Mouse (Mus musculus) MEL (cell line): ENCODE measurements around the gene Aldh1b1. TPM values are rescaled to one million over a fixed set of nuclear protein-coding genes. Genes with fewer than 3 reads are reported as not detected.
A peak's percentile ranks its signal among the peaks of the same experiment; 100 is the strongest.

Experiments
- DNase-seq: peaks from one replicate; pipeline ENCODE4 v3.0.0; 2011; ENCODE audit warnings: low read depth, low spot score
- H3K27ac ChIP-seq: 2 replicates; pipeline ENCODE4 v1.5.1; 2012; ENCODE audit warnings: low read depth, mild to moderate bottlenecking, control low read depth, low read length, moderate library complexity; ENCODE audit not compliant: control insufficient read depth
- H3K27me3 ChIP-seq, 2 experiments: fragments of 150-350 bp in 1 of 2; sonication (generic) in 1 of 2; 2 replicates each; pipeline ENCODE4 v1.6.1; 2012; ENCODE audit warnings: low read length in 2 of 2, mild to moderate bottlenecking in 2 of 2, improper control_type of control experiment in 1 of 2, moderate library complexity in 1 of 2; ENCODE audit not compliant: insufficient read depth in 2 of 2, control insufficient read depth in 1 of 2
- H3K36me3 ChIP-seq, 2 experiments: 2 replicates each; pipeline ENCODE4 v1.6.1; 2012 to 2014; ENCODE audit warnings: low read length in 2 of 2, improper control_type of control experiment in 1 of 2, inconsistent platforms in 1 of 2, mild to moderate bottlenecking in 1 of 2; ENCODE audit not compliant: insufficient read depth in 2 of 2, control insufficient read depth in 1 of 2
- H3K4me1 ChIP-seq, 2 experiments: fragments of 150-350 bp in 1 of 2; sonication (generic) in 1 of 2; 2 replicates each; pipeline ENCODE4 v1.6.1; 2012; ENCODE audit warnings: low read length in 2 of 2, improper control_type of control experiment in 1 of 2, mild to moderate bottlenecking in 1 of 2; ENCODE audit not compliant: insufficient read depth in 2 of 2, control insufficient read depth in 1 of 2
- H3K4me3 ChIP-seq, 2 experiments: fragments of 150-350 bp in 1 of 2; sonication (generic) in 1 of 2; 2 replicates each; pipeline ENCODE4 v1.5.1; 2012; ENCODE audit warnings: low read depth in 2 of 2, low read length in 2 of 2, mild to moderate bottlenecking in 2 of 2, moderate library complexity in 2 of 2, control low read depth in 1 of 2, improper control_type of control experiment in 1 of 2; ENCODE audit not compliant: control insufficient read depth in 1 of 2, insufficient read depth in 1 of 2
- H3K79me2 ChIP-seq: 2 replicates; pipeline ENCODE4 v1.6.1; 2012; ENCODE audit warnings: mild to moderate bottlenecking, low read length, moderate library complexity; ENCODE audit not compliant: control insufficient read depth, poor library complexity, insufficient read depth
- H3K9ac ChIP-seq: 2 replicates; pipeline ENCODE4 v1.6.1; 2012; ENCODE audit warnings: low read depth, mild to moderate bottlenecking, control low read depth, low read length, moderate library complexity; ENCODE audit not compliant: control insufficient read depth, poor library complexity, severe bottlenecking
- H3K9me3 ChIP-seq: fragments of 150-350 bp; sonication (generic); replicated peaks from 2 replicates; pipeline ENCODE4 v1.6.1; 2012; ENCODE audit warnings: mild to moderate bottlenecking, low read length, improper control_type of control experiment, moderate library complexity; ENCODE audit not compliant: insufficient read depth
- CHD2 ChIP-seq: IDR thresholded peaks from 2 replicates; pipeline ENCODE4 v1.6.1; 2011; ENCODE audit warnings: low read length, improper control_type of control experiment
- E2F4 ChIP-seq: IDR thresholded peaks from 2 replicates; pipeline ENCODE4 v1.6.1; 2011; ENCODE audit warnings: low read depth, low read length, improper control_type of control experiment, borderline replicate concordance
- ELF1 ChIP-seq: IDR thresholded peaks from 2 replicates; pipeline ENCODE4 v1.6.1; 2014; ENCODE audit warnings: low read depth, mild to moderate bottlenecking, inconsistent platforms, low read length, improper control_type of control experiment, moderate library complexity
- ETS1 ChIP-seq: IDR thresholded peaks from 2 replicates; pipeline ENCODE4 v1.6.1; 2012; ENCODE audit warnings: low read depth, mild to moderate bottlenecking, inconsistent platforms, low read length, improper control_type of control experiment, moderate library complexity
- GATA1 ChIP-seq: IDR thresholded peaks from 2 replicates; pipeline ENCODE4 v1.6.1; 2011; ENCODE audit warnings: low read depth, low read length, improper control_type of control experiment
- HCFC1 ChIP-seq: IDR thresholded peaks from 2 replicates; pipeline ENCODE4 v1.6.1; 2012; ENCODE audit warnings: low read depth, mild to moderate bottlenecking, inconsistent platforms, low read length, improper control_type of control experiment, moderate library complexity
- MAFK ChIP-seq: IDR thresholded peaks from 2 replicates; pipeline ENCODE4 v1.6.1; 2011; ENCODE audit warnings: low read depth, mild to moderate bottlenecking, low read length, improper control_type of control experiment, borderline replicate concordance
- MEF2A ChIP-seq: IDR thresholded peaks from 2 replicates; pipeline ENCODE4 v1.6.1; 2014; ENCODE audit warnings: low read depth, mild to moderate bottlenecking, inconsistent platforms, low read length, improper control_type of control experiment; ENCODE audit not compliant: poor library complexity, insufficient replicate concordance, severe bottlenecking; ENCODE audit errors: extremely low read depth
- MYB ChIP-seq: IDR thresholded peaks from 2 replicates; pipeline ENCODE4 v1.6.1; 2011; ENCODE audit warnings: mild to moderate bottlenecking, low read depth, low read length, improper control_type of control experiment
- RAD21 ChIP-seq: IDR thresholded peaks from 2 replicates; pipeline ENCODE4 v1.6.1; 2011; ENCODE audit warnings: mild to moderate bottlenecking, low read depth, low read length, improper control_type of control experiment
- ZC3H11A ChIP-seq: IDR thresholded peaks from 2 replicates; pipeline ENCODE4 v1.6.1; 2012; ENCODE audit warnings: low read depth, mild to moderate bottlenecking, inconsistent platforms, low read length, improper control_type of control experiment
- ZKSCAN1 ChIP-seq: IDR thresholded peaks from 2 replicates; pipeline ENCODE4 v1.6.1; 2012; ENCODE audit warnings: low read depth, mild to moderate bottlenecking, inconsistent platforms, low read length, improper control_type of control experiment, moderate library complexity
- ZNF384 ChIP-seq: IDR thresholded peaks from 2 replicates; pipeline ENCODE4 v1.6.1; 2012; ENCODE audit warnings: low read depth, mild to moderate bottlenecking, inconsistent platforms, low read length, improper control_type of control experiment
- polyA plus RNA-seq, 2 experiments: library from polyadenylated mRNA; stranded (reverse) in 1 of 2; unstranded in 1 of 2; fragments of >175 nt in 1 of 2; fragments of >200 nt in 1 of 2; gene quantifications; 2 replicates each; pipeline versions ENCODE4 v1.2.1 to v1.2.4; 2012; ENCODE audit warnings: low replicate concordance in 2 of 2, low read depth in 1 of 2; ENCODE audit not compliant: insufficient read length in 2 of 2, insufficient read depth in 1 of 2, missing spikeins in 1 of 2
- total RNA-seq: library from RNA; depleted of rRNA; stranded (reverse); fragments of 300-350 nt; gene quantifications from 2 replicates; pipeline ENCODE4 v1.2.3, GENCODE M21; 2012; rRNA removed

The Aldh1b1 gene
- total RNA-seq (1.9 and 2.0 TPM in 2 replicates), polyA plus RNA-seq (1 to 10 TPM in 1 of 2 experiments, not detected in 1; 2.1 TPM)

DNA sequence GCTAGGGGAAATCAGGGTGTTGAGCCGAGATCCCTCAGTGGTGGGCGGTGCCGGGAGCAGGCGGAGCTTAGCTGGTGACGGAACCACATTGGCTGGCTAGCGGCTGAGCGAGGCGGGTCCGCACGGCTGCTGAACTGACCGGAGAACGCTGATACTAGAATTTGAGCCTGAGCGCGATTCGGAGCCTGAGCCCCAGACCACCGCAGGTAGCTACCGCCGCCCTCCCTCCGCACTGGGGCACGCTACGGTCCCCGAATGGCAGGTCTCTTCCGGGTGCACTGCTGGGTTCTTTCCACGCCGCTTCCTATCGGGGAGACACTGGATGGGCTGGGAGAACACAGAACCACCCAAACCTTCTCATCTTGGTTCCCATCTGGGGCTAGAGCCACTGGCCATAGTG, at the start of gene Aldh1b1:
TSS of gene Aldh1b1 (plus strand) at position 59 of the 400 bp plus-strand sequence.
- H3K27me3 ChIP-seq: peaks cover 0 to 2% of the 10 kb centered on the region in 2 experiments; a peak in 2 of 4 replicates
- no peak within 1 kb of the TSS for H3K27ac ChIP-seq
- H3K9ac ChIP-seq: peak within 1 kb of the TSS; percentile 56
- no peaks in the 10 kb centered on the region for H3K79me2 ChIP-seq
- TF ChIP-seq E2F4 (no peak), HCFC1 (no peak), ELF1 (peak; percentile 16; the same call in 1 of the 2 replicates)
- peak; percentile 72 for DNase-seq
- peaks cover 0 to 7% of the 10 kb centered on the region in 2 experiments; a peak in 2 of 4 replicates for H3K36me3 ChIP-seq
- H3K4me1 ChIP-seq: peaks cover 6 to 16% of the 10 kb centered on the region in 2 experiments
- no peaks in the 10 kb centered on the region for H3K9me3 ChIP-seq
- peak within 1 kb of the TSS; percentile 57 to 72 for H3K4me3 ChIP-seq

DNA sequence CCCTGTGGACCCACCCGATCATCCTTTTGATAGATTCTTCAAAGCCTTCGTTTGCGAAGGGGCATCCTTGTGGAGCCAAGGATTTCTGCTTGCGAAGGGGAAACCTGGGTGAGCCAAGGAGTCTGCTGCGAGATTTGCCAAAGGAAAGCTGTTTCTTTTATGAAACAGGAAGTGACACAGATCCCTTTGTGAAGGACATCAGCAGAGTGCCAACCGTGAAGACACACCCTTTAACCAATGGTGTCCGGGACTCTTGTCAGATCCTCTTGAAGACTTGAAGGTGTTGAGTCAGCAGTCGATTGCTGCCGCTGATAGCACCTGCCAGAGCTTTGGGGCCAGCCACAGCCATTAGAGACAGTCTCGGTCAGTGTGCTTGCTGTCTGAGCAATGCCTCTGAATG, 49.4 kb upstream of the Aldh1b1 start:
- Histone ChIP-seq H3K79me2 (no peaks in the 10 kb centered on the region), H3K27me3 (no peaks in the 10 kb centered on the region)
- TF ChIP-seq MAFK (peak; percentile 44; the same call in 1 of the 2 replicates), ZNF384 (no peak), GATA1 (peak; percentile 37), ZC3H11A (no peak), ETS1 (peak; percentile 30; the same call in 1 of the 2 replicates)

DNA sequence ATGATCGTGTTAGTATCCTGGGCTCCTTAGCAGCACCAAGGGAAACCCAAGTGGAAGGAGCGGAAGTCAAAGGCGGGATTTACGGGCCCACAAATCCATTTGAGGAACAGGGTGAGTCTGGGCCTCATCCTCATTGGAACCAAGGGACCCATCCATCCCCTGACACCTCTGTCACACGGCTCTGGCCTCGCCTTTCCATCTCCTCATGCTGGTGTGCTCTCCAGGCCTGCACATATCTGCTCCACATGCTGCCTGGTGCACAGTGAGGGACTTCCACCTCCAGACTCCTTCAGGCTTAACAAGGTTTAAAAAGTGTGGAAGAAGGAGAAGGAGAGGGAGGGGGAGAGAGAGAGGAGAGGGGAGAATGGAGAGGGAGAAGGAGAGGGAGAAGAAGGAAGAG, 48.3 kb upstream of the Aldh1b1 start:
- H3K4me1 ChIP-seq: peaks cover 0 to 30% of the 10 kb centered on the region in 2 experiments; a peak in 3 of 4 replicates
- H3K27ac ChIP-seq: no peak overlapping the region
- H3K4me3 ChIP-seq: no peak overlapping the region
- TF ChIP-seq CHD2: no peak
- no peak for TF ChIP-seq ZKSCAN1
- TF ChIP-seq RAD21: no peak
- no peak for TF ChIP-seq MYB
- no peak for TF ChIP-seq MEF2A
- H3K9me3 ChIP-seq: no peaks in the 10 kb centered on the region
- H3K27me3 ChIP-seq: no peaks in the 10 kb centered on the region
- no peak for DNase-seq
- H3K9ac ChIP-seq: no peak overlapping the region
- H3K79me2 ChIP-seq: no peaks in the 10 kb centered on the region
- peaks cover 0 to 20% of the 10 kb centered on the region in 2 experiments; a peak in 2 of 4 replicates for H3K36me3 ChIP-seq

More for the DNA sequence above, 49.4 kb upstream of the Aldh1b1 start:
- DNase-seq: peak; percentile 50
- Histone ChIP-seq H3K9ac (no peak overlapping the region), H3K4me1 (peaks cover 0 to 36% of the 10 kb centered on the region in 2 experiments; a peak in 3 of 4 replicates), H3K4me3 (0 out of 4 replicates have a peak overlapping the region, but pooled peaks of 1 of the 2 experiments have one; percentile 13), H3K36me3 (peaks cover 0 to 24% of the 10 kb centered on the region in 2 experiments; a peak in 2 of 4 replicates), H3K27ac (no peak overlapping the region), H3K9me3 (no peaks in the 10 kb centered on the region)
